Mouse (Mus musculus): ENCODE results near the gene Kpna1. TPM values are rescaled to one million over a fixed set of nuclear protein-coding genes. Genes with fewer than 3 reads are reported as not detected.
"Not testable (repeated sequence)": the region's sequence is repeated elsewhere in the genome, so short reads cannot be mapped to it uniquely, and the experiment has no call there.

Kpna1 gene
- total and polyA plus RNA-seq, 3 experiments = 18.7 to 128 (median 112) TPM

DNA sequence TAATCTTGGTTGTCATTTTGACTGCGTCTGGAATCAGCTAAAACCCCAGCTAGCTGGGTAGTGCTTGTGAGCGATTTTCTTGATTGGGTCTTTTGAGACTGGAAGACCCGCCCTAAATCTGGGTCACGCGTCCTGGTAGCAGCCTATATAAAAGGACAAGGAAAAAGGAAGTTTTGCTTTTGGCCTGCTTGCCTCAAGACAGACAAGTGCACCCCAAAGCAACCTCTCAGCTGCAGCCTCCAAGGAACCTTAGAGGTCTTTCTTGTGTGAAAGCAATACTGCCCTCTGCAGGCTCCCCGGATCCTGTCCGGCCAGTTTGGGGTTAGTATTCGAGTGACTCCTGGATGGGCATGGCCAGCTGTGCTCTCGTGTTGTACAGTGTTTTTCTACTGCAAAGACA lies 38.9 kb upstream of the Kpna1 start:
- H3K27ac ChIP-seq = peak overlapping the region; percentile 90
- H3K79me2 ChIP-seq (replicated peaks; ENCODE audit: control insufficient read depth, insufficient read depth, low read length) = no peaks in the 10 kb centered on the region
- peak; percentile 88 to 89 for DNase-seq
- intact Hi-C loops (cut with DNase I) = loop anchor here (1.0 to 10.0 kb wide), 3 partner anchors 65 to 175 kb away; partner anchors contain the start of genes Ccdc58, Dirc2 and Fam162a
- H3K4me1 ChIP-seq (ENCODE audit: control insufficient read depth, insufficient read depth, low read length) = peaks cover 2% of the 10 kb centered on the region; the same call in 1 of the 2 replicates
- under 1% methylated on average over 9 of the region's 9 CpGs for WGBS
- H3K9ac ChIP-seq (ENCODE audit: low read depth, low read length) = peak overlapping the region; percentile 83
- H3K36me3 ChIP-seq (ENCODE audit: control insufficient read depth, insufficient read depth, low read length) = peaks cover 2% of the 10 kb centered on the region; the same call in 1 of the 2 replicates
- peak; percentile 85 for TF ChIP-seq POLR2A (IDR thresholded peaks at IDR 0.05; ENCODE audit: insufficient read depth, low read depth, low read length)
- TF ChIP-seq EP300 (IDR thresholded peaks at IDR 0.05; ENCODE audit: insufficient read depth, low read depth, low read length) = peak; percentile 77; the same call in 1 of the 2 replicates
- peak; percentile 92 for TF ChIP-seq CTCF (IDR thresholded peaks at IDR 0.05)
- no peaks in the 10 kb centered on the region for H3K27me3 ChIP-seq (ENCODE audit: control insufficient read depth, insufficient read depth, low read length)
- H3K4me3 ChIP-seq = peak overlapping the region; percentile 88

DNA sequence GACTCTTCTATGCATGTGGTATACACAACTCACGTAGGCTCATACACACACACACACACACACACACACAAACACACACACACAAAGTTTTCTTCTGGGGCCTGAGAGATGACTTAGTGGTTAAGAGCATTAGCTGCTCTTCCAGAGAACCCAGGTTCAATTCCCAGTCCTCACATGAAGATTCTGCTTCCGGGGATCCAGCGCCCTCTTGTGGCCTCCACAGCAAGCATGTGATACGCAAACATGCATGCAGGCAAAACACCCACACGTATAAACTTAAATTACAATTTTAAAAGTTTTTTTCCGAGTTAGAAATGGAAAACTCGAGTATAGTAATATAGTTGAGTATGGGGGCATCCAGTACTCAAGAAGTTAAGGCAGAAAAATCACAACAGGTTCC lies 37.2 kb upstream of the Kpna1 start:
- Histone ChIP-seq H3K4me1 (ENCODE audit: control insufficient read depth, insufficient read depth, low read length) (peaks cover 2% of the 10 kb centered on the region; the same call in 1 of the 2 replicates), H3K4me3 (no peak overlapping the region), H3K9ac (ENCODE audit: low read depth, low read length) (no peak overlapping the region), H3K27me3 (ENCODE audit: control insufficient read depth, insufficient read depth, low read length) (no peaks in the 10 kb centered on the region), H3K27ac (no peak overlapping the region), H3K36me3 (ENCODE audit: control insufficient read depth, insufficient read depth, low read length) (peaks cover 2% of the 10 kb centered on the region; the same call in 1 of the 2 replicates), H3K79me2 (replicated peaks; ENCODE audit: control insufficient read depth, insufficient read depth, low read length) (no peaks in the 10 kb centered on the region)
- WGBS = 83% methylated on average over 7 of the region's 7 CpGs
- TF ChIP-seq CTCF (IDR thresholded peaks at IDR 0.05) (peak; percentile 64), EP300 (IDR thresholded peaks at IDR 0.05; ENCODE audit: insufficient read depth, low read depth, low read length) (no peak)
- intact Hi-C loops (cut with DNase I) = loop anchor here (10.0 kb wide), 1 partner anchor 177 kb away; the partner anchor contains the start of gene Dirc2
- DNase-seq = no peak

GRCm38 (mm10) chr16:35949264-35949663 lies 29.3 kb upstream of the Kpna1 start:
- TF ChIP-seq CTCF (IDR thresholded peaks at IDR 0.05) (no peak), EP300 (IDR thresholded peaks at IDR 0.05; ENCODE audit: insufficient read depth, low read depth, low read length) (0 out of 2 replicates have a peak, but pooled peaks have one; percentile 14), POLR2A (IDR thresholded peaks at IDR 0.05; ENCODE audit: insufficient read depth, low read depth, low read length) (no peak)
- intact Hi-C loops (cut with DNase I) = loop anchor here (10.0 kb wide), 1 partner anchor 184 kb away; the partner anchor contains the start of gene Dirc2
- H3K4me3 ChIP-seq = peak overlapping the region; percentile 16; the same call in 1 of the 2 replicates
- H3K79me2 ChIP-seq (replicated peaks; ENCODE audit: control insufficient read depth, insufficient read depth, low read length) = no peaks in the 10 kb centered on the region; the same call in 1 of the 2 replicates
- peak overlapping the region; percentile 87 for H3K27ac ChIP-seq
- H3K4me1 ChIP-seq (ENCODE audit: control insufficient read depth, insufficient read depth, low read length) = peaks cover 4% of the 10 kb centered on the region
- no peaks in the 10 kb centered on the region for H3K27me3 ChIP-seq (ENCODE audit: control insufficient read depth, insufficient read depth, low read length)
- H3K9ac ChIP-seq (ENCODE audit: low read depth, low read length) = peak overlapping the region; percentile 33; the same call in 1 of the 2 replicates
- peaks cover 21% of the 10 kb centered on the region for H3K36me3 ChIP-seq (ENCODE audit: control insufficient read depth, insufficient read depth, low read length)
- peak; percentile 72 to 85 for DNase-seq
- 22% methylated on average over 5 of the region's 5 CpGs for WGBS

DNA sequence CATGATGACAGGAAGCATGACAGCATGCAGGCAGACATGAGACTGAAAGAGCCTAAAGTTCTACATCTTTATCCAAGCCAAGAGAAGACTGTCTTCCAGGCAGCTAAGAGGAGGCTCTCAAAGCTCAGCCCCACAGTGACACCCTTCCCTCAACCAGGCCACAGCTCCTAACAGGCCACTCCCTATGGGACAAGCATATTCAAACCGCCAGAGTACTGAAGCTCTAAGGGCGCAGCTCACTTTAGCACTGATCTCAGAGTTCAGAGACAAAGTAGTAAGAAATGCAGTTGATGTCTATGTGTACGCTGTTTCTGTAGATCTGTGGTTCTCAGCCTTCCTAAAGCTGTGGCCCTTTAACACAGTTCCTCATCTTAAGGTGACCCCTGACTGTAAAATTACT lies 27.3 kb upstream of the Kpna1 start:
- WGBS = 96% methylated on average over 3 of the region's 3 CpGs
- no peak overlapping the region for H3K4me3 ChIP-seq
- intact Hi-C loops (cut with DNase I) = no loop called here

GRCm38 (mm10) chr16:35952628-35953130 lies 25.9 kb upstream of the Kpna1 start:
- intact Hi-C loops (cut with DNase I) = no loop called here
- no peak for DNase-seq
- Histone ChIP-seq H3K27me3 (ENCODE audit: control insufficient read depth, insufficient read depth, low read length) (no peaks in the 10 kb centered on the region), H3K9ac (ENCODE audit: low read depth, low read length) (no peak overlapping the region), H3K79me2 (replicated peaks; ENCODE audit: control insufficient read depth, insufficient read depth, low read length) (no peaks in the 10 kb centered on the region; the same call in 1 of the 2 replicates), H3K36me3 (ENCODE audit: control insufficient read depth, insufficient read depth, low read length) (peaks cover 20% of the 10 kb centered on the region), H3K27ac (no peak overlapping the region), H3K4me1 (ENCODE audit: control insufficient read depth, insufficient read depth, low read length) (peaks cover 4% of the 10 kb centered on the region), H3K4me3 (no peak overlapping the region)
- 87% methylated on average over 5 of the region's 5 CpGs for whole genome bisulfite sequencing
- TF ChIP-seq CTCF (IDR thresholded peaks at IDR 0.05) (no peak), POLR2A (IDR thresholded peaks at IDR 0.05; ENCODE audit: insufficient read depth, low read depth, low read length) (no peak), EP300 (IDR thresholded peaks at IDR 0.05; ENCODE audit: insufficient read depth, low read depth, low read length) (no peak)

More for the DNA sequence above, 27.3 kb upstream of the Kpna1 start:
- no peak overlapping the region for H3K9ac ChIP-seq (ENCODE audit: low read depth, low read length)
- no peaks in the 10 kb centered on the region; the same call in 1 of the 2 replicates for H3K79me2 ChIP-seq (replicated peaks; ENCODE audit: control insufficient read depth, insufficient read depth, low read length)
- no peak for DNase-seq
- TF ChIP-seq EP300 (IDR thresholded peaks at IDR 0.05; ENCODE audit: insufficient read depth, low read depth, low read length) = no peak
- peaks cover 4% of the 10 kb centered on the region for H3K4me1 ChIP-seq (ENCODE audit: control insufficient read depth, insufficient read depth, low read length)
- no peak overlapping the region for H3K27ac ChIP-seq
- H3K27me3 ChIP-seq (ENCODE audit: control insufficient read depth, insufficient read depth, low read length) = no peaks in the 10 kb centered on the region
- peaks cover 21% of the 10 kb centered on the region for H3K36me3 ChIP-seq (ENCODE audit: control insufficient read depth, insufficient read depth, low read length)

DNA sequence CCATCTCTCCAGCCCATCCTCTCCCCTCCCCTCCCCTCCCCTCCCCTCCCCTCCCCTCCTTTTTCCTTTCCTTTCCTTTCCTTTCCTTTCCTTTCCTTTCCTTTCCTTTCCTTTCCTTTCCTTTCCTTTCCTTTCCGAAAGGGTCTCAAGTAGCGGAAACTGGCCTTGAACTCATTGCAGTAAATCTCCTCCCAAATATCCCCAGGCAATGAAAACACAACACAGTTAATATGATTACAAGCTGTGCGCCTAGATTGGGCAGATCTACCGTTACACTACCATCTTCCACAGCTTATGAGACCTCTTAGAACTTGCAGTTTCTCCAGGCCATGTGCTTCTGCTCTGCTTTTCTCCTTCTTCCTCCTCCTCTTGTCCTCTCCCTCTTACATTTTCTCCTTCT lies 12.6 kb upstream of the Kpna1 start:
- intact Hi-C loops (cut with DNase I); H3K9ac ChIP-seq (ENCODE audit: low read depth, low read length); H3K36me3 ChIP-seq (ENCODE audit: control insufficient read depth, insufficient read depth, low read length); H3K27me3 ChIP-seq (ENCODE audit: control insufficient read depth, insufficient read depth, low read length); H3K4me3 ChIP-seq; H3K4me1 ChIP-seq (ENCODE audit: control insufficient read depth, insufficient read depth, low read length); DNase-seq; H3K79me2 ChIP-seq (replicated peaks; ENCODE audit: control insufficient read depth, insufficient read depth, low read length); H3K27ac ChIP-seq: not testable (repeated sequence)
- 88% methylated on average over 3 of the region's 4 CpGs for whole genome bisulfite sequencing
